Mouse (Mus musculus): ENCODE data around the gene Pard3. TPM values are rescaled to one million over a fixed set of nuclear protein-coding genes. Genes with fewer than 3 reads are reported as not detected.

Pard3 gene
- total RNA-seq, 2 experiments from 2014 or later, result 25.8 to 27.3 TPM

GRCm38 (mm10) chr8:127622137-127622536, 558.4 kb downstream of the Pard3 start:
- no peak for DNase-seq
- intact Hi-C loops (cut with DNase I), result no loop called here

GRCm38 (mm10) chr8:127638232-127639087, 574.8 kb downstream of the Pard3 start:
- DNase-seq, result no peak
- intact Hi-C loops (cut with DNase I), result no loop called here

- DNase-seq, result no peak
- intact Hi-C loops (cut with DNase I), result no loop called here
These were observed 575.4 kb downstream of the Pard3 start for GRCm38 (mm10) chr8:127639088-127639453.

- intact Hi-C loops (cut with DNase I), result no loop called here
- no peak for DNase-seq
These were observed 591.9 kb downstream of the Pard3 start for GRCm38 (mm10) chr8:127655559-127655958.

Other genes with a start within 250 kb of the Pard3 start
- 10 to 100 TPM; 73.0 to 86.8 TPM for gene Tomm20, start 118.0 kb upstream of the Pard3 start, total RNA-seq (2021)
- gene Rbm34, start 92.8 kb upstream of the Pard3 start, total RNA-seq (2021), result 1 to 10 TPM; 3.4 to 5.1 TPM

Measured in gastrocnemius, postnatal 36 days (tissue).